Mouse (Mus musculus) thymus, adult 2 months (tissue): ENCODE measurements around the gene Olfr1006.
"Not testable (repeated sequence)": the region's sequence is repeated elsewhere in the genome, so short reads cannot be mapped to it uniquely, and the experiment has no call there.

Experiments used
- CTCF ChIP-seq: fragments of 200-500 bp; IDR thresholded peaks from 2 replicates; pipeline ENCODE4 v1.5.1; 2012; ENCODE audit warnings: mild to moderate bottlenecking, control low read depth, low read length, moderate library complexity, borderline replicate concordance; ENCODE audit not compliant: control insufficient read depth, poor library complexity, insufficient read depth; ENCODE audit errors: extremely low read depth
- POLR2A ChIP-seq: fragments of 200-500 bp; IDR thresholded peaks from 2 replicates; pipeline ENCODE4 v1.6.1; 2012; ENCODE audit warnings: mild to moderate bottlenecking, low read length, control low read depth, moderate library complexity; ENCODE audit not compliant: control insufficient read depth, poor library complexity, insufficient read depth; ENCODE audit errors: extremely low read depth

DNA sequence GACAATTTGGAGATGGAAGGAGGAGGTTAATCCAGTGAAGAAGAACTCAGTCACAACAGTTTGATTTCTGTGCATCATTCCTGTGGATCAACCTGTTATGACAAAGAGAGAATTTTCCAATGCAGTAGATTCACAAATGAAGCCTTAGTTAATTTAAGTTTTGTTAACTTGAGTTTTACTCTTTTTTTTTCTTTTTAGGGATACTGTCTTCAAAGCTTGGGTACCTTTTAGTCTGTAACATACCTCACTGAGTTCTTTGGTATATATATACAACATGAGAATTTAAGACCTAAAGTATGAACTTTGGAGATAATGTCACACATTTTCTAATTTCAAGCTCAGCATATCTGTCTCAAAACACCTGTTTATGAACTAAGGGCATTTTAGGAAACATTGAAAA lies 14.2 kb downstream of the Olfr1006 start, which contains the start of gene Olfr154:
- not testable (repeated sequence) for TF ChIP-seq CTCF, POLR2A
